Mouse (Mus musculus) spleen, adult 2 months (tissue): ENCODE data around the gene Gm11127.

Experiments
- CTCF ChIP-seq: fragments of 200-500 bp; IDR thresholded peaks from 2 replicates; pipeline ENCODE4 v1.5.1; 2011; ENCODE audit warnings: mild to moderate bottlenecking, inconsistent platforms; ENCODE audit not compliant: insufficient read depth, insufficient read length, insufficient replicate concordance; ENCODE audit errors: extremely low read depth
- POLR2A ChIP-seq: fragments of 200-500 bp; IDR thresholded peaks from 2 replicates; pipeline ENCODE4 v1.6.1; 2011; ENCODE audit warnings: low read depth, low read length, inconsistent platforms

GRCm38 (mm10) chr17:36020191-36021073, 37.7 kb downstream of the Gm11127 start, which contains the start of gene H2-T24:
- TF ChIP-seq CTCF (no peak), POLR2A (peak; percentile 4; the same call in 1 of the 2 replicates)
